Mouse (Mus musculus): ENCODE results near the gene Serpinb8.

DNA sequence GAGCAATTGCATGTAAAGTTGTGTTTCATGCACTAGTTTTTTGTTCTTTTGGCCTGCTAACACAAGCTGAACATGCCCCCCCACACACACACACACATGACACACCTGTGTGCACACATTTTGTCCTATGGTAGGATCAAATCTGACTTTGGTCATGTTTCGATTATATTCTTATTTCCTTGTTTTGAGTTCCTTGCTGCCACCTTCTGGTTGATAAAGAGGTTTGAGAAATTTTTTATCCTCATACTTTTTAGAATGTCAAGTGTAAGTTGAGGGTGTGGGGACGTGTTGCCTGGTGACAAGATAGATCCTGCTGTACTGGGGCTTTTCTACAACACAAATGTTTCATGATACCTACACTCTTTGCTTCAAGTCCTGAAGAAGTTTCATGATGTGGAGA is 3.7 kb downstream of the Serpinb8 start:
- no peak for TF ChIP-seq POLR2A (IDR thresholded peaks at IDR 0.05; ENCODE audit: insufficient read depth, low read length)
- TF ChIP-seq CTCF (IDR thresholded peaks at IDR 0.05; ENCODE audit: low read depth, low read length): no peak

Measured in ES-Bruce4 (cell line).